18 mouse cellular contexts compared by ENCODE assay signal in the genomic region with DNA sequence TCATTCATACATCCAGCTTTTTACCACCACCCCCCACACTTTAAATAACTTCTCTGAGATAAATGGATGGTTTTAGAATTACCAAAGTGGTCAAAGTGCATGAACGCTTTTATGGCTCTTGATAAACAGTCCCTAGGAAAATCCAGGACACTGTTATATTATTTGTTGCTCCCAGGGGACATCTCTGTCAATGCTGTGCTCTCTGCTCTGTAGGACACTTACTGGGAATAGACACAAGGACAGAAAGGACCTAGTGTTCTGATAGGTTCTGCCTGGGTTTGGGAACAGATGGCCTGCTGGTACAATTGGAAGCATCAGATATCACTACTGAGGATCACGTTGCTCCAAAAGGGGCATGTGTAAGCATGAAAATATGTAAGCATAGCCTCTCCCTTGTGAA.
DNase-seq lines count a peak whose midpoint lies in the region; ATAC-seq and TF ChIP-seq lines count a peak whose summit lies in the region.
"Had no signal": no experiment of that assay in that cellular context is flagged by ENCODE, and none has a peak within 500 bp of the region (broad histone marks: within the 10 kb centered on the region; RNA-seq: fewer than 3 reads in every experiment).

No protein-coding gene starts in this region.

- peak; percentile 10 for DNase-seq in cerebellum, adult 9-10 months
- DNase-seq in cerebellum, postnatal 4 days (ENCODE audit: low spot score in 2 of 2), result no peak
- peak; percentile 36 for DNase-seq in kidney, adult 2 months
- DNase-seq in kidney, postnatal 10 days, result no peak
- DNase-seq in adipocyte (ENCODE audit: low spot score), result peak; percentile 44
- DNase-seq in right cerebral cortex, postnatal 25 days, result no peak
- DNase-seq in frontal cortex, postnatal 10 days (ENCODE audit: low spot score in 2 of 2), result no peak
- DNase-seq: adrenal gland, postnatal 14 days; liver, embryonic 13.5 days; thymus, adult 18-20 months had no signal

- H3K27ac ChIP-seq in kidney, adult 2 months (ENCODE audit: insufficient read depth, low read depth, low read length), result no peak overlapping the region; the same call in 1 of the 2 replicates
- H3K27ac ChIP-seq in intestine, postnatal 0 days (ENCODE audit: low read depth, low read length), result no peak overlapping the region
- H3K27ac ChIP-seq: forebrain, embryonic 12.5 days; heart, embryonic 15.5 days; limb, embryonic 12.5 days; liver, embryonic 13.5 days; lung, embryonic 15.5 days; midbrain, embryonic 13.5 days had no signal

- no peak for TF ChIP-seq POLR2A in kidney, adult 2 months (IDR thresholded peaks at IDR 0.05; ENCODE audit: low read depth, low read length)

- no peak overlapping the region for H3K4me2 ChIP-seq in intestine, postnatal 0 days (replicated peaks; ENCODE audit: low read depth)
- H3K4me2 ChIP-seq: forebrain, embryonic 12.5 days; heart, embryonic 15.5 days; limb, embryonic 12.5 days; liver, embryonic 13.5 days; lung, embryonic 15.5 days; midbrain, embryonic 13.5 days had no signal

- H3K4me3 ChIP-seq in kidney, adult 2 months (ENCODE audit: insufficient read depth, low read depth, low read length), result no peak overlapping the region
- no peak overlapping the region for H3K4me3 ChIP-seq in intestine, postnatal 0 days (ENCODE audit: low read depth, low read length)
- H3K4me3 ChIP-seq: forebrain, embryonic 12.5 days; heart, embryonic 15.5 days; limb, embryonic 12.5 days; liver, embryonic 13.5 days; lung, embryonic 15.5 days; midbrain, embryonic 13.5 days had no signal

- H3K9me3 ChIP-seq in intestine, postnatal 0 days (ENCODE audit: control insufficient read depth), result no peaks in the 10 kb centered on the region
- H3K9me3 ChIP-seq: forebrain, embryonic 12.5 days; heart, embryonic 15.5 days; limb, embryonic 12.5 days; liver, embryonic 13.5 days; lung, embryonic 15.5 days; midbrain, embryonic 13.5 days had no signal

- H3K4me1 ChIP-seq in kidney, adult 2 months (ENCODE audit: control insufficient read depth, insufficient read depth, low read length), result peaks cover 15% of the 10 kb centered on the region; the same call in 1 of the 2 replicates
- H3K4me1 ChIP-seq in intestine, postnatal 0 days (replicated peaks; ENCODE audit: control insufficient read depth, insufficient read depth, low read length), result no peaks in the 10 kb centered on the region
- H3K4me1 ChIP-seq: heart, embryonic 15.5 days; liver, embryonic 13.5 days; lung, embryonic 15.5 days had no signal

- no peak overlapping the region for H3K9ac ChIP-seq in intestine, postnatal 0 days (ENCODE audit: low read depth, low read length)
- H3K9ac ChIP-seq: forebrain, embryonic 12.5 days; heart, embryonic 15.5 days; limb, embryonic 12.5 days; liver, embryonic 13.5 days; lung, embryonic 15.5 days; midbrain, embryonic 13.5 days had no signal

- no peak for TF ChIP-seq CTCF in kidney, adult 2 months (conservative IDR thresholded peaks at IDR 0.05; ENCODE audit: insufficient read depth, insufficient read length, low read depth, low read length)
- no peak for TF ChIP-seq CTCF in intestine, postnatal 0 days (IDR thresholded peaks at IDR 0.05; ENCODE audit: low read depth)

- no peaks in the 10 kb centered on the region for H3K27me3 ChIP-seq in kidney, adult 2 months (replicated peaks; ENCODE audit: control insufficient read depth, insufficient read depth, low read length)
- H3K27me3 ChIP-seq in intestine, postnatal 0 days (replicated peaks; ENCODE audit: control insufficient read depth, insufficient read depth, low read length), result no peaks in the 10 kb centered on the region
- H3K27me3 ChIP-seq: CH12.LX; forebrain, embryonic 12.5 days; heart, embryonic 15.5 days; limb, embryonic 12.5 days; liver, embryonic 13.5 days; lung, embryonic 15.5 days; midbrain, embryonic 13.5 days had no signal

- no peaks in the 10 kb centered on the region for H3K36me3 ChIP-seq in kidney, adult 2 months (ENCODE audit: control insufficient read depth, insufficient read depth, low read length)
- H3K36me3 ChIP-seq in intestine, postnatal 0 days (ENCODE audit: control insufficient read depth, insufficient read depth), result no peaks in the 10 kb centered on the region
- H3K36me3 ChIP-seq: forebrain, embryonic 12.5 days; heart, embryonic 15.5 days; limb, embryonic 12.5 days; liver, embryonic 13.5 days; lung, embryonic 15.5 days; midbrain, embryonic 13.5 days had no signal

- peak; percentile 59 for ATAC-seq in intestine, postnatal 0 days
- ATAC-seq: inflammation-experienced regulatory T-cells, adult 6 months; midbrain, embryonic 13.5 days had no signal

- 62% methylated on average over 2 of the region's 2 CpGs for WGBS in kidney, adult 2 months
- 13% methylated on average over 2 of the region's 2 CpGs for WGBS in intestine, postnatal 0 days

Comparison
In these comparisons a context has a peak if more than half of its experiments do, and no peak if none do; other contexts are left out.
1. DNase-seq: peak in cerebellum, adult 9-10 months (single experiment), kidney, adult 2 months (single experiment) and adipocyte (single experiment); none in cerebellum, postnatal 4 days (0 of 2), kidney, postnatal 10 days (single experiment), right cerebral cortex, postnatal 25 days (single experiment) and frontal cortex, postnatal 10 days (0 of 2).